ENCODE assay signal across 26 mouse cellular contexts in the genomic region with DNA sequence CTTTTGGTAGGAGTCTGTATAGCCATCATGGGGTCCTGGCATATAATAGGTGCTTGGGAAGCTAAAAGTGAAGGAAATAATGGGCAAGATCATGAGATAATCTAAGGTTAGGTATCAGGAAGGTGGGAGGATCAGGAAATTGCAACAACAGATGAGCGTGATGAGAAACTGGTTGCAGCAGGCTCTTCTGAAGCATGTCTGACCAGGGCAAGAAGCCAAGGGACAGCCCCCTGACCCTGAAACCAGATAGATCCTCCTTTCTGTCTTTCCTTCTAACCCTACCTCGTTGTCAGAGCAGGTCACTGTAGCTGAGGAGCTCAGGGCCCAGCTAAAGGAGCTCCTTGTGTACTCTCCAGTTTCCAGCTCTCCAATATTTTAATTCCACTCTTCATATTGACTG.
"Had no signal": no experiment of that assay in that cellular context is flagged by ENCODE, and none has a peak within 500 bp of the region (broad histone marks: within the 10 kb centered on the region; RNA-seq: fewer than 3 reads in every experiment).

No protein-coding gene starts in this region.

- DNase-seq: cerebellum, adult 9-10 months; cerebellum, adult 9-11 months; cerebellum, postnatal 10 days; cerebellum, postnatal 14 days; cerebellum, postnatal 25 days; cerebellum, postnatal 36 days; embryo, embryonic 11 days; forebrain, postnatal 0 days; gastrocnemius, adult 2 months; gastrocnemius, postnatal 10 days; gastrocnemius, postnatal 14 days; gastrocnemius, postnatal 25 days; gastrocnemius, postnatal 36 days; heart, adult 18-20 months; heart, adult 2 months had no signal

- H3K4me1 ChIP-seq: embryonic facial prominence, embryonic 12.5 days; embryonic facial prominence, embryonic 13.5 days; embryonic facial prominence, embryonic 15.5 days; forebrain, embryonic 10.5 days; forebrain, embryonic 12.5 days; forebrain, embryonic 13.5 days; forebrain, embryonic 15.5 days; heart, embryonic 10.5 days had no signal

- H3K4me2 ChIP-seq: embryonic facial prominence, embryonic 12.5 days; embryonic facial prominence, embryonic 13.5 days; embryonic facial prominence, embryonic 15.5 days; forebrain, embryonic 12.5 days; forebrain, embryonic 13.5 days; forebrain, embryonic 15.5 days had no signal

- ATAC-seq: forebrain, embryonic 13.5 days; forebrain, embryonic 14.5 days; forebrain, embryonic 15.5 days; forebrain, embryonic 16.5 days; forebrain, postnatal 0 days had no signal

- H3K9ac ChIP-seq: embryonic facial prominence, embryonic 12.5 days; embryonic facial prominence, embryonic 13.5 days; embryonic facial prominence, embryonic 15.5 days; forebrain, embryonic 12.5 days; forebrain, embryonic 13.5 days; forebrain, embryonic 15.5 days; forebrain, postnatal 0 days had no signal

- H3K27me3 ChIP-seq: embryonic facial prominence, embryonic 12.5 days; embryonic facial prominence, embryonic 13.5 days; embryonic facial prominence, embryonic 15.5 days; forebrain, embryonic 12.5 days; forebrain, embryonic 13.5 days; forebrain, embryonic 15.5 days had no signal

- H3K27ac ChIP-seq: embryonic facial prominence, embryonic 12.5 days; embryonic facial prominence, embryonic 13.5 days; embryonic facial prominence, embryonic 15.5 days; forebrain, embryonic 10.5 days; forebrain, embryonic 12.5 days; forebrain, embryonic 13.5 days; forebrain, embryonic 15.5 days; gastrocnemius, adult 2 months; heart, adult 2 months; heart, embryonic 10.5 days had no signal

- H3K36me3 ChIP-seq: embryonic facial prominence, embryonic 12.5 days; embryonic facial prominence, embryonic 13.5 days; embryonic facial prominence, embryonic 15.5 days; forebrain, embryonic 10.5 days; forebrain, embryonic 12.5 days; forebrain, embryonic 15.5 days; heart, embryonic 10.5 days had no signal

- H3K4me3 ChIP-seq: embryonic facial prominence, embryonic 12.5 days; embryonic facial prominence, embryonic 13.5 days; embryonic facial prominence, embryonic 15.5 days; erythroblast, embryonic 14.5 days; forebrain, embryonic 10.5 days; forebrain, embryonic 12.5 days; forebrain, embryonic 13.5 days; forebrain, embryonic 15.5 days; gastrocnemius, adult 2 months; heart, adult 2 months; heart, embryonic 10.5 days had no signal

- H3K9me3 ChIP-seq: embryonic facial prominence, embryonic 12.5 days; embryonic facial prominence, embryonic 15.5 days; forebrain, embryonic 12.5 days; forebrain, embryonic 15.5 days; heart, embryonic 10.5 days had no signal
